Mouse (Mus musculus): ENCODE results near the gene Parvg.

The Parvg gene

DNA sequence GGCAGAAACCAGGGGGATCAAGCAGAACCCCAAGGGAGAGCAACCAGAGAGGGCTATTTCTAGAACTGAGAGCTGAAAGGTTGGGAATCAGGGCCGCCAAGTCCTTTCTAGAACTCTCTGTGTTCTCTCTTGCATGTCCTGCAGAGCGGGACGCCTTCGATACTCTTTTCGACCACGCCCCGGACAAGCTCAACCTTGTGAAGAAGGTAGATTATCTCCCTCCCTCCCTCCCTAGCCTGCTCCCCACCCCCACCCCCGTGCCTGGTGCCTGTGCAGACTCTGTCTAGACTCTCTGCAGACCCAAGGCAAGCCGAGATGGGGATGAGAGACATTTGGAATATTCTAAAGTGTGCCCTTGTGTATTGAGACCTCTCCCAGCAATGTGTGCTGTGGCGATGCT, 20.6 kb upstream of the Parvg start:
- DNase-seq (ENCODE audit: extremely low spot score, low spot score): no peak

DNA sequence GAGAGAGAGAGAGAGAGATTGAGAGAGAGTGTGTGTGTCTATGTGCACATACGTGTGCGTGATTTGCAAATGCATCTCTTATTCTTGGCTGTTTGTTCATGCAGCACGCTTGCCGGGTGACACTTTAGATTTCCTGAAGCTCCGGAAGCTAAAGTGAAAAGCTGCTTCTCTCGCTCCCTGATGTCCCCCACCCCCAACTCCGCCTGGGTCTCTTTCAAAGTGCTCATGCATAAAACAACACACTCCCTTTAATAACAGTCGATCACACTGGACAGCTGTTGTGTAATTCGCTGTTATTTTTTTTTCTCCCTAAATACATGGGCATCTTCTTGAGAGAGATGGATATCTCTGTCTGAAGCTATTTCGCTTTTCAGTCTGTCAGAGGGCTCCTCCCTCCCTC, 18.5 kb upstream of the Parvg start:
- no peak for DNase-seq (ENCODE audit: extremely low spot score, low spot score)

GRCm38 (mm10) chr15:84310271-84310670, 13.6 kb upstream of the Parvg start:
- DNase-seq (ENCODE audit: extremely low spot score, low spot score): no peak

DNA sequence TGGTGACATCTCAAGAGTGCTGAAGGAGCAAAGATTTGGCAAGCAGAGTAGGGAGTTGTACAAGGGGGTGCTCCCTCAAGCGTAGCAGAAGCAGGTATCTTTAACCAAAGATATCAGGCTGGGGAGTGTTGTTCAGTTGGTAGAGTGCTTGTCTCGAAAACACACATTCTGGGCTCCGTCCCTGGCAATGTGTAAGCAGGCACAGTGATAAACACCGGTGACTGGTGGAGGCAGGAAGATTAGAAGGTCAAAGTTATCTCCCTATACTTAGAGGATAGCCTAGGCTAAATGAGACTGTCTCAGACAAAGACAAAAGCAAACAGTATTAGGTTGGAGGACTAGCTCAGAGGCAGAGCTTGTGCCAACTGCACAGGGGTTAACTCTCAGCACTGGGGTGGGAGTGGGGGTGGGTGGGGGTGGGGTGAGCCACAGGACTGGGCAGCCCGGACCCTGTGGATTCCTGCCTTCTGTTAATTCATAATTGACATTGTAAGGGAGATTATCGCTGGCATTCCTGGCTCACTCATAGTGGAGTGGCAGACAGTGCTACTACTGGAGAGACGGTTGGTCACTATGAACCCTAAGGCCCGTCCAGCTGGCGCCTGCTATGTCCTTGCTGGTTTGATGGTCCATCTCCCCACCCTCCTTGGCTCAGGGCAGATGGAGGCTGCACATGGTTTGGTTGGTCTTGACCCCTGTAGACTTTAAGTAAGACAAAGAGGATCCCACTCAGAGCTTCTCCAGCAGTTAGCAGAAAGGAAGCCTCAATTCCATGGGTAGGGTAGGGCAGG, 12.3 kb upstream of the Parvg start:
- no peak for DNase-seq (ENCODE audit: extremely low spot score, low spot score)

DNA sequence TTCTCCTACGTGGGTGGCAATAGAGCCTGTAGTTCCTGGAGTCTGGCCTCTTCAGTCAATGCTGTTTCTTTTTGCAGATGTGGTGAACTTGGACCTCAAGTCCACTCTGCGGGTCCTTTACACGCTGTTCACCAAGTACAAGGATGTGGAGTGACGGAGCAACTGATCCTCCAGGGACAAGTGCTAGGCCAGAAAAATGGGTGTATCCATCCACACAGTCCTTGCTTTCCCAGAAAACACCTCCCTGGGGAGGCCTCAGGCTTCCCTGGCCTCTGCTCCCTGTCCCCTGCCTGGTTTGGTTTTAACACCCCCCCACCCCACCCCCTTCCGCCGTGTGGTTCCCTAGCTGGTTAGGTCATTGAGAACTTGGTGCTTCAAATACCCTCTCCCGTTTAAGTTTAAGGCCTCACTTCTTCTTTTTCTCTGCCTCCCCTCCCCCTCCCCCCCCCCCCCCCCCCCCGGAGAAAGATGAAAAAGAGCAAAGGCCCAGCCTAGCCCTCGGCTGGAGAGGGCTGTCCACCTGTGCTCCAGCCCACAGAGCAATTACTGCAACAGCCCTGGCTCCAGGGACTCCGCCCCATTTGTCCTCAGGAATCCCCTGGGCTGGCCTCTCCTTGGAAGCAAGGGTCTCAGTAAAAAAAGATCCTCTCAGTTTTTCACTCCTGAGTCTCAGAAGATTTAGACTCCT, 10.8 kb upstream of the Parvg start:
- DNase-seq (ENCODE audit: extremely low spot score, low spot score): no peak

DNA sequence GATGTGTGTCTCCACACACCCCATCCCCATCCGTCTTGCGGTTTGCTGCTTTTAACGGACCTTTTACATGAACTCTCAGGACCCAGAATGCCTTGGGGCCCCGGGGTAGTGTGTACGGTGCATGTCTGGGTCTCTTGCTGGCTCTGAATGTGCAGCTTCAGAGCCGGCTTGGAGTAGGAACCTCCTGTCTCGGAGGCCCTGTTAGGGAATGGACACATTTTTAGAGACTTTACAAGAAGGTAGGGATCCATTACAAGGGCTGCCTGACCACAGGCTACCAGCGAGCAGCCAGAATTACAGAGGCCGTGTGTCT, 10.3 kb upstream of the Parvg start:
- DNase-seq (ENCODE audit: extremely low spot score, low spot score): peak; percentile 38

GRCm38 (mm10) chr15:84314420-84315080, 9.3 kb upstream of the Parvg start:
- DNase-seq (ENCODE audit: extremely low spot score, low spot score): no peak

DNA sequence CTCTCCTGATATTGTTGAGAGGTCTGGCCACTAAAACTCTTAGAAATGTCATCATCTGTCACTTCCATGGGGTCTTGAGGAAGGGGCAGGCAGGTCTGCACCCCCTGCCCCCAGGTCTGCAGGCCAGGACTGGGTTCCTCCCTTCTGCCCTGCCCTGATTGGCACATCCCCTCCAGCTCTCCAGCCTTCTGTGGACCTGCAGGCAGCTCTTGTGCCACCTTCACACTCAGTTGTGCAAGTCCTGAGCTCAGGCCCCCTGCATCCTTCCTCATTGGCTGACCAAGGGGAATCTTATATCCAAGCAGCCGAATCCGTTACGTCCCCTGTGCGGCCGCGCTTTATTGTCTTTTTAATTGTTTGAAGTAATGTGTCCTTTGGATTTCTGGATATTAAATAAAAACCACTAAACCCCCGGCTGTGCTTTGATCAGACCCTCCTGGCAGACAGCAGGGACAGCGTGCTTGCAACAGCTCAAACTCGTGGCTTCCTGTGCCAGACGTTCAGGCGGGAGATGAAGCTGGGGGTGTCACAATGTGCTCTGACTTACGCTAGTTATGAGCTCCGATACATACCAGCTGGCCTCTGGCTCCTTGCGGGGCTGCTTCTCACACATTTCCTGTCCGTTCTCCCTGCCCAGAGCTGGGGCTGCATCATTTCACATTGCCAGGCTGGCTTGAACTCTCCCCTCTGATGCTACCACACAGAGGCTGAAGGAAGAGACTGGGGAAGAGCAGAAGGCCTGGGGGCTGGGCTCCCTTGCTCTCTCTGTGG, 8.4 kb upstream of the Parvg start:
- DNase-seq (ENCODE audit: extremely low spot score, low spot score): no peak

GRCm38 (mm10) chr15:84319393-84319792, 4.4 kb upstream of the Parvg start:
- no peak for DNase-seq (ENCODE audit: extremely low spot score, low spot score)

GRCm38 (mm10) chr15:84321544-84322174, 2.2 kb upstream of the Parvg start:
- DNase-seq (ENCODE audit: extremely low spot score, low spot score): no peak

DNA sequence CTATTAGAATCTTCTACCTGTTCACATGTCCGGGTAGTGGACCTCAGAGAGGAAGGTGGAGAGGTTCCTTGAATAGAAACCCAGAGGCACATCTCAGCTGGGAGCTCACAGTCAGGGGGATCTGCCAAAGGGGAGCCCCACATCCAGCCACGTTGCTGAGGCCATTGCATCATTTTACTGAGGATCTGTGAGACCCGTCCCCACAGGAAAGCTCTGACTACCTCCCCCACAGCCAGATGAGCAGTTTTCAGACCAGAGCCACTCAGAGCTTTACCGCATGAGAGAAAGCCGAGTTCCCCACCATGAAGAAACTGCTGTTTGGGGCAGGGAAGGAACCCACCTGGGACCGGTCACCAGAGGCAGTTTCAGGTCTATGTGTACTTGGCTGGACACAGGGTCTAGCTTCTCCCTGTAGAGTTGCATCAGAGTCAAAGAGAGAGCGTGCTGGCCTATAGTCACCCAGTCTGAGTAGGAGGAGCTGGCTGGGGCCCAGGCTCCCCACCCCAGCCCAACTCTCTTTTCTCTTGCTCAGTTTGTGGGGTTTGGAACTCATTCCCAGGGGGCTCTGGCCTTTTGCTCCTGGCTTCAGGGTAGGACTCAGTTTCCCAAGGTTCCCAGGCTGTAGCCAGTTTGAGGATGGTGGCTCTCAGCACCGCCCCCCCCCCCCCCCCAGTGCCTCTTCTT, 1.2 kb downstream of the Parvg start:
- DNase-seq (ENCODE audit: extremely low spot score, low spot score): no peak

- DNase-seq (ENCODE audit: extremely low spot score, low spot score): no peak
Observed at GRCm38 (mm10) chr15:84325736-84326135, 1.9 kb downstream of the Parvg start.

DNA sequence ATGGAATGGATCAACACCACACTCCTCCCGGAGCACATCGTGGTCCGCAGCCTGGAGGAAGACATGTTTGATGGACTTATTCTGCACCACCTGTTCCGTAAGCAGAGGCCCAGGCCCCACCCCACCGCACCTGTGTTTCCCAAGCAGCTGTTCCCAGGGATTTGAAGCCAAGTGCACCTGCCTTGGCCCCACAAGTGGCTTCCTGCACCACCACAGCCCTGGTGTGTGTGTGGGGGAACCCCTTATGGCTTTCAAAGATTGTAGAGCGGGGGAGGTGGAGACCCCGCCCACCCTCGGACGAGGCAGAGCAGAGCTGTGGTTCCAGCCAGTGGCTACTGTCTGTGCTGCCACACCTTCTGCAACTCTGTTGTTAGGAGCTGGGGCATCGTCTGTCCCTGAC, 5.0 kb downstream of the Parvg start:
- DNase-seq (ENCODE audit: extremely low spot score, low spot score): no peak

DNA sequence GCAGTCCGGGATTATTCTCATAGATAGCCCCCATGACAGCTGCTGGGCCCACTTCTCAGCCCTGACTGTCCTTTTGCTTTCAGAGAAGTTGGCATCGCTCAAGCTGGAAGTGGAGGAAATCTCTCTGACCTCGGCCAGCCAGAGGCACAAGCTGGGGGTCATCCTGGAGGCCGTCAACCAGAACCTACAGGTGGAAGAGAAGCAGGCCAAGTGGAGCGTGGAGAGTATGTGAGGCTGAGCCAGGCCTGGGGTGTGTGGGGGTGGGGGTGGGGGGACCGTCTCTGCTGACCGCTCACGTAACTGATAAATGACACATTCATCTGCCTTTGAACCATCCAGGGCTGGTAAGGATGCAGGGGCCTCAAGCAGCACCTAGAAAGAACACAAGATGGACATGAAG, 6.1 kb downstream of the Parvg start:
- no peak for DNase-seq (ENCODE audit: extremely low spot score, low spot score)

DNA sequence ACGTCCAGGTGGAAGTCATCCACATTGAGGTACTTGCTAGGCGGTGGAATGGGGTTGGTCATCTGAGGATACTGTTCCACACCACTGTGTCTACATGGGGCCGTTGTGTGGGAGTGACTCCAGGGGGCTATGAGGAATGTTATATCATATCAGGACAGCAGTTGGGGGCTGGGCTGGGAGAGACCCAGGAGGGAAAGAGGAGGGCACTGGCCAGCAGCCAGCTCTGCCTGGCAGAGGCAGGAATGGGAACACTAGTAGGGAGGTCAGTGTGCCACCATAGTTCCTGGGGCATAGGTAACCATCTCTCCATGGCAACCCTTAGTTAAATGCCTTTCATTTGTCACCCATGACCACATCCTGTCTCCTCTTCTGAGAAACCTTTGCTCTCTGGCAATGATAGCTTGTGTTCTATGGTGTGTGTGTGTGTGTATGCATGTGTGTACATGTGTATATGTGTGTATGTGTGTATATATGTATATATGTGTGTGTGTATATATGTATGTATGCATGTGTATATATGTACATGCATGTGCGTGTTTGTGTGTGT, 7.3 kb downstream of the Parvg start:
- DNase-seq (ENCODE audit: extremely low spot score, low spot score): no peak

- DNase-seq (ENCODE audit: extremely low spot score, low spot score): no peak
Observed at GRCm38 (mm10) chr15:84336281-84336817, 12.5 kb downstream of the Parvg start.

DNA sequence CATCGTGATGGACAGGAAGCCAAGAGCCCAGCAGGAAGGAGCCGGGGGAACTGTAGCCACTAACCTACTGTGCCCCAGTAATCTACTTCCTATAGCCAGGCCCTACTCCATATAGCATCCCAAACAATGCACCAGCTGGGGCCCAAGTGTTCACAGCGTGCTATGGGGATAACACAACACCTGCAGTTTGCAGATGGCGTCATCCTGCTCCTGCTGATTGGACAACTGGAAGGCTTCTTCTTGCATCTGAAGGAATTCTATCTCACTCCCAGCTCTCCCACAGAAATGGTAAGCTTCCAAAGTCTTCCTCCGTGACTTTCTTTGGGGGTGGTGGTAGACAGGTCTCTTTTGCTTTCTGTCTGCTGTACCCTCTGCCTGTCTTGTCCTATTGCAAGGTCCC, 13.8 kb downstream of the Parvg start:
- no peak for DNase-seq (ENCODE audit: extremely low spot score, low spot score)

- no peak for DNase-seq (ENCODE audit: extremely low spot score, low spot score)
Observed at GRCm38 (mm10) chr15:84340926-84341325, 17.1 kb downstream of the Parvg start.

- no peak for DNase-seq (ENCODE audit: extremely low spot score, low spot score)
Observed at GRCm38 (mm10) chr15:84348769-84349168, 24.9 kb downstream of the Parvg start.

Measured in neural tube, embryonic 10.5 days (tissue).